Mouse (Mus musculus) adrenal gland, postnatal 25 days (tissue): ENCODE data around the gene Tm9sf4. TPM values are rescaled to one million over a fixed set of nuclear protein-coding genes. Genes with fewer than 3 reads are reported as not detected.

Source experiments
- DNase-seq: peaks from one replicate; pipeline ENCODE4 v3.0.0; 2021; ENCODE audit warnings: mixed read lengths
- total RNA-seq: library from RNA; stranded (reverse); gene quantifications from 2 replicates; pipeline ENCODE4 v1.2.3, GENCODE M21; 2021

The Tm9sf4 gene
- total RNA-seq, 1 experiment from 2014 or later: 112 TPM

DNA sequence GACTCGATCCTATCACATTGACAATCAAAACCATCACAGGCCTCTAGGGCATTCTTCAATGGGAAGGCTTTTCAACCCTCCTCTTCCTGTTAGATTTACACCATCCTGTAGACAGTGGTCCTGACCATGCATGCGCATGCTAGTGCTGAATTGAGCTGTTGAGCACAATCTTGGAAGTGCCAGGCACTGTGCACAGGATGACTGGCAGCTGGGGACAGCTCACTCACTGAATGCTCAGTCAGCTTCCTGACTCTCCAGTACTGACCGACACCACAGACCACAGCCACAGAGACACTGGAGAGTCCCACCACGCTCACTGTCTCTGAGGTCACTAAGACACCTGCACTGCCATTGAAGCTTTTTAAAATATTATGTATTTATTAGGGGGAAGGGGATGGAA, 54.3 kb downstream of the Tm9sf4 start:
- no peak for DNase-seq

DNA sequence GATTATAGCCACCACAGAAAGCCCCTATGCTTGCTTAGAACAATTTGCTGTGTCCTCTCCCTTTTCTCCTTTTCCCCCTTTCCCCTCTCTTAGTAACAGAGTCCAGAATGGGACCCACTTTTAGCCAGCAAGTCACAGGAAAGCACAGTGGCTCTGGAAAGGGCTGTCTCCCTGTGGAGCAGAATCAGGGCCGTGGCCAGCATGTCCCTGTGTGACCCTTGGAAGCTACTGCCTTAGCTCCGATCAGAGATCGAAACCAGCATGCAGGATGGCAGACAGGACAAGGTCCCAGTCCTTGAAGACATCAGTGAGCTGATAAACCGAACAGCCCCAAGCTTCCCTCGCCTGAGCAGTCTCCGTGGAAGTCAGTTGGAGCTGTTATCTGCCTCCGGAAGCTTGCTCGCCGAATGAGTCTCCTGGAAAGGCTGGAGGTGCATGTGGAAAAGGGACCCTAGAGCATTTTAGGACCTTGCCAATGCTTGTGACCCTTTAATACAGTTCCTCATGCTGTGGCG, 56.8 kb downstream of the Tm9sf4 start:
- DNase-seq: no peak

GRCm38 (mm10) chr2:153218516-153218915, 57.4 kb downstream of the Tm9sf4 start:
- no peak for DNase-seq

- DNase-seq: no peak
These were observed 60.5 kb downstream of the Tm9sf4 start for GRCm38 (mm10) chr2:153221620-153222019.

DNA sequence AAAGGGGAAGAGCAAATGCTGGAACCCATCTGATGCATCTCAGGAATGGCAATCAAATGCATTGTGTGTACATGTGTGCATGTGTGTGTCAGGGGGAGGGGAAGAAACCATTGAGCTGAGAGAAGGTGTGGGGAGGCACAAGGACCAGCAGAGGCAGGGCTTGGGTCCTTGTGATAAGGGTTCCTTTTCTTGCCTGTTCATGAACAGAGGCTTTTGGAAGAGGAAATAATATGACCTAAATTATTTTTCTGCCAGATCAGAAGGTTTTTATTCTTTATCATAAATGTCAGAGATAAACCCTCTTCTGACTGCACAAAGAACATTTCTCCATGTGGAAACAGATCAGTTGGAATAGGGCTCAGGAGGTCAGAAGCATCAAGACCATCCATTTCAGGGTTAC, 61.0 kb downstream of the Tm9sf4 start:
- DNase-seq: no peak

- no peak for DNase-seq
These were observed 61.5 kb downstream of the Tm9sf4 start for GRCm38 (mm10) chr2:153222566-153222965.

GRCm38 (mm10) chr2:153224946-153225594, 64.0 kb downstream of the Tm9sf4 start, which contains the start of gene Tspyl3:
TSS of gene Tspyl3 (minus strand) at chr2:153225441.
- DNase-seq: no peak

GRCm38 (mm10) chr2:153225595-153225953, 64.5 kb downstream of the Tm9sf4 start:
- DNase-seq: no peak

GRCm38 (mm10) chr2:153227959-153228358, 66.9 kb downstream of the Tm9sf4 start:
- DNase-seq: no peak

GRCm38 (mm10) chr2:153228523-153228922, 67.4 kb downstream of the Tm9sf4 start:
- no peak for DNase-seq

GRCm38 (mm10) chr2:153237193-153237592, 76.1 kb downstream of the Tm9sf4 start:
- DNase-seq: no peak

DNA sequence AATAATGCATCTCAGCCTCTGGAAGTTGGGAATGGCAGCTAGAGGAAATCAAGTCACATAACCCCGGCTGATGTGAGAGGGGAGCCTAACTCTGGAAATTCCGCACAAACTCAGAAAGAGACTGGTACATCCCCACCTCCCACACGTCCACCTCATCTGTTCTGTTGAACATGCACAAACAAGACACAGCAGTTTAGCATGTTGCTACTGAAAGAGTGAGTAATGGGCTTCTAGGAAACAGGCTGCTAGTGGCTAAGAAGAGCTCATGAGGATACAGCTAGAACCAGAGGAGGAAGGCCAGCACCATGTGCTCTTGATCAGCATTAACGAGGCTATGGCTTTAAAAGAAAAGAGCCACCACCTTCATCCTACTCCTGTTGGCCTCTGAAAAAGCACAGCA, 76.8 kb downstream of the Tm9sf4 start:
- DNase-seq: no peak

DNA sequence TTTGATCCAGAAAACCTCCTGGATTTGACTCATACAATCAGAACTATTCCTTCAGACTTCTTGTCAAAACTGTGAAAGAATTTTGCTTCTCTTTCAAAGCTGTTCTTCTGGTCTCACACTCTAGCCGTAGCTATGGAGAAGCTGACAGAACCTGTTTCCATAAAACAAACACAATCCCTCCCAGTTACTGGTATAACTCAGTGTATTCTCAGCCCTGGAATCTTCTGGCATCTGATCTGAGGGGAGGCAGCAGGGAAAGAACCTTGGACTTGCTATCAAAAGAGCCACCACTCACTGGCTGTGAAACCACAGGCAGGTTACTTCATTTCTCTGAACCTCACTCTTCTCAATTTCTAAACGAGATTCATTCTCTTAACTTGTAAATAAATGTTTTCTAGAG, 77.3 kb downstream of the Tm9sf4 start:
- DNase-seq: no peak

DNA sequence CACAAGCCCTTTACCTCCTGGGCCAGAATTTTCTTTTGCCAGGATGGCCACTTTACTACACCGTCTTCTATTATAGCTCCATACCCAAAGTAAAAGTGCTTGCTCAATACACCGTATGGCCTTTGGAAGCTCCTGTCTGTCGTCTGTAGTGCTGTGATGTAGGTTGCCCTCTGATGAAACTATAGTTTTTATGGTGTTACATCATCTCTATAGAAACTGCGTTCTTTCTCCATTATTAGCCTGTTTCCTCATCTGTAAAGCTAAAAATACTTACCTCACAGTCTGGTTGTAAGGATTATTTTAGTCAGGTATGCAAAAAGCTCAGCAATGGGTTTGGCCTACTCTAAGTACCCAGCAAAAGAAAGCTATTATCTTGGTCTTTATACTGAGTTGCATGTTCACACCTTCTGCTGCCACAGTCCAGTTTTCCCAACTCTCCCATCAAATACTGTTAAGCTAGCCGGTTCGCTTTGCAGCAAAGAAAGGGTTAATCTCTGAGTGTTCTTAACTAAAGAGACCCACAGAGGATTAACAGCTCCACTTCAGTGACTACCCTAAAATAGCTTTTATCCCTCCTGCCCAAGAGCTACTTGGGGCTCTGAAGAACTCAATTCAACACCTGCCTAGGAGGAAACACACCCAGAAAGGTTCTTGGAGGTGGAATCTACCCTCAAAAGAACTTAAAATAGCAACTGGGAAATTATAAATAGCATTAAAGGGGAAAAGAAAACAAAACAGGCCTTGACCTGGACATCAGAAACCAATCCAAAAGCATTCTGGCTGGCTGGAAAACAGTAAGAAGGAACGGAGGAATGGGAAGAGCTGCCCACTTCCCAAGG, 78.1 kb downstream of the Tm9sf4 start:
- DNase-seq: no peak

GRCm38 (mm10) chr2:153239860-153240480, 78.9 kb downstream of the Tm9sf4 start:
- DNase-seq: peak; percentile 37

DNA sequence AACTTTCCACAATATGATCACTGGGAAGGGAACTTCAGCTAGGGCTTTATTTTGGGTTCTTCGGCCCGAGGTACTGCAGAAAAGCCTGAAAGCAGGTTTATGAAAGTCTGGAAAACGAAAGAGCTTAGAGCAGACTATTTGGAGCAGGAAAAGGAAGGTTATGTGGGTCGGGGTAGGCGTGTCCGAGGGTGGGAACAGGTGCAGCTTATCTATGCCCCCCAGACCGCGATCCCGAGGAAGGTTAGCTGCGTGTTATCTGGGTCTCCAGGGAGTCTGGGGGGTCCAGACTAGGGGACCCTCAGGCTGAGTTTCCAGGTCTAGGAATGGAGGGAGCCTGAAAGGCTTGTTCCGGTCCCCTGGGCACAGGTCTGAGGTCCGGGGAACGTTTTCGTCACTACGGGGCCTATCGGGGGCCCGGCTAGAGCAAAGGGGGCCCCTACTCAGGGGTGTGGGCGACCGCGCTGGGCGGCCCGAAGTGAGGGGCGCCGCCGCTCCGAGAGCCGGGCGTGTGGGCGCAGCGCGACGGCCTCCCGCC, 79.7 kb downstream of the Tm9sf4 start:
- DNase-seq: peak; percentile 18

- DNase-seq: peak; percentile 92
These were observed 80.3 kb downstream of the Tm9sf4 start, which contains the start of the genes Plagl2 and Pofut1 for GRCm38 (mm10) chr2:153241250-153242014. TSS of gene Plagl2 (minus strand) at chr2:153241426. TSS of gene Pofut1 (plus strand) at chr2:153241533.

- DNase-seq: no peak
These were observed 81.1 kb downstream of the Tm9sf4 start for GRCm38 (mm10) chr2:153242156-153242555.

GRCm38 (mm10) chr2:153249751-153250150, 88.6 kb downstream of the Tm9sf4 start:
- no peak for DNase-seq

DNA sequence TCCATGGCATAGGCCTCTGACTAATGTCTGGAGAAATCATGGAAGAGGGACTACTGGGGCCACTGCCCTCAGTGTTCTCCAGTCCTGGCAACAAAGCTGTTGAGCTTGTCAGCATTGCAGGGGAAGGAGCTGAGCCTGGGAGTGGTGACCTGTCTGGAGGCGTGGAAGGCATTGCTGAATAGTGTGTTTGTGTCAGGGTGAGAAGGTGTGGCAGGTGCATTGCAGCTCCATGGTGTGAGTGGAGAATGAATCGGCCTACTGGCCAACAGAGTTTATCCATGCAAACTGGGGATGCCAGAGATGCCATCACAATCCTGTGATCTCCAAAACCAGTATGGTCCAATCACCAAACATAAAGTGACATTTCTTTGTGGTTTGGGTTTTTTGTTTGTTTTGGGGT, 95.5 kb downstream of the Tm9sf4 start:
- DNase-seq: no peak

GRCm38 (mm10) chr2:153259030-153259863, 98.1 kb downstream of the Tm9sf4 start:
- no peak for DNase-seq
